Mouse (Mus musculus): ENCODE data around the gene Dydc2.

Gene Dydc2

DNA sequence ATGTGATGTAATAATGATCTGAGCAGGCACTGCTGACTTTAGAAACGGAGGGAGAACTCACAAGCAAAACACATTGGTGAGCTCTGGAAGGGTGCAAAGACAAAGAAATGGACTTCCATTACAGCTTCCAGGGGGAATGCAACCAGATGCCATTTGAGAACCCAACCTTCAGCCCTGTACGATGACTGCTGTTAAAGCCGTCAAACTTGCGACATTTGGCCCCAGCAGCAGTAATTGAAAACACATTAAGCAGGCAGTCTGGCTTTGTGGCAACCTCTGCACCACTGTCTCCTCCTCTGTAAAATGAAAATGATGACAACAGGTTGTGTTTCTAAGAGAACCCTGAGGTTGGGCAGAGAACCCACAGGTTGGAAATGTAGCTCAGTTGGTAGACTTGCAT lies 68.2 kb downstream of the Dydc2 start:
- DNase-seq (ENCODE audit: low spot score in 2 of 2) = no peak

DNA sequence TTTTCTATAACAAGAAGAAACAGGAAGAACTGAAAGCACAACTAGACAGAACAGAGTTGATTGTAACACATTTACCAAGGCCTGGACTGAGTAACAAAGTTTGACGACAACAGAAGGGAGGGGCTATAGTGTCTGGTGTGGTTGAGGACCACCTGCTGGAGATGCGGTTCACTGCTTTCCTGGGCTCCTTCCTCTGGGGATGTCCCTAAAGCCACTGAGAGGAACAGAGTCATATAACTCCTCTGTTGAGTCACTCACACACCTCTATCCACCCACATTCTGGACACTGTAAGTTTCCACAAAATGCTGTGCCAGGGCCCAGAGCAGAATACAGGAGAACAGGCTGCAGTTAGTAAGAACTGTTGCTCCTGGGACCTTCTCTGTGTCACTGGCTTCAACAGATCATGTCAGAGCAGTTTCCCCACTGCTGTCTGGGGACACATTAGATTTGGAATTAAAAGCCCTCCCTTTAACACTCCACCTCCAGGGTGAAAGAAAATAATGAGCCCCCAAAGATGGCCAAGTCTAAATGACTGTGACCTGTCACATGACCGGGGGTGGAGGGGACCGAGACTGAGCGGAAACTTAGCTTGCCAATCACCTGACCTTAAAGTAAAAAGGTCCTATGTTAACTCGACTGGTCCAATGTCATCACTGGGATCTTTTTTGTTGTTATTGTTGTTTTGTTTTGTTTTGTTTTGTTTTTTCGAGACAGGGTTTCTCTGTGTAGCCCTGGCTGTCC lies 68.9 kb downstream of the Dydc2 start:
- DNase-seq (ENCODE audit: low spot score in 2 of 2) = no peak
